Mouse (Mus musculus) spleen, embryonic (tissue): Measurements from ENCODE around the gene Ighmbp2.
"Not testable (repeated sequence)": the region's sequence is repeated elsewhere in the genome, so short reads cannot be mapped to it uniquely, and the experiment has no call there.

ENCODE experiments used
- CTCF ChIA-PET: fragments of 350-600 bp; sonication (Branson Sonifier 250); formaldehyde crosslinking; loops from one replicate; lab custom pipeline; 2022; lab: Charles Lee

The Ighmbp2 gene

DNA sequence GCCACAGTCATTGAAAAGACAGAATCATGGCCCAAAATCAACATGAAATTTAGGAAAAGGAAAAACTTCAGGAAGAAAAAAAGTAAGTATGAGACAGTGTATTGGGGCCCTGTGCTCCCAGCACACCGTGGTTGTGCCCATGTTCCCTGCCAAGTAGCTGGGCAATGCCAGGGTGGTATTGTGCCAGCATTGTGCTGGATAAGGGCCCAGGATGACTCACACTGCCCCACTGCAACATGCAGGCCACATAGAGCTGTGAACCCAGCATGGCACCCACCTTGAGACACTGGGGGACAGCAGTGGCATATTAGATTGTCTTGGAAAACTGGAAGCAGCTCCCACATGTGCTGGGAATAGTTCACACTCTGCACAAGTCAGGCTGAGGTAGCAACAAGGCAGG is 6.2 kb upstream of the Ighmbp2 start:
- CTCF ChIA-PET = no interaction called here

DNA sequence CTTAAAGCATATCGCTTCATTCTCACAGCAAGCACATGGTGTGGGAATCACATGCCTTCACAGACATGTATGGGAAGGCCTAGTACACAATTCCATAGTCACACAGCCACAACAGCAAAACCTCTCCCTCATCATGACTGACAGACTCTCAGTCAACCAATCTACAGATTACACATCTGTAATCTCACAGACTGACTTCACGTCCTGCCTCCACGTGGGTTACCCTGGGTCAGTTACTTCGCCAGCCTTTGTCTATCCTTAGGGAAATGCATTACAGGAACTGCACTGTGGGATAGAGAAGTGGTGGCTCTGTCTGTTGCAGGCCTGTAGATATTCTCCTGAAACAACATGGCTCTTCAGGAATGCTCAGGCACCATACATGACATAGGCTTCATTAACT is 931 bp downstream of the Ighmbp2 start:
- CTCF ChIA-PET = no interaction called here

DNA sequence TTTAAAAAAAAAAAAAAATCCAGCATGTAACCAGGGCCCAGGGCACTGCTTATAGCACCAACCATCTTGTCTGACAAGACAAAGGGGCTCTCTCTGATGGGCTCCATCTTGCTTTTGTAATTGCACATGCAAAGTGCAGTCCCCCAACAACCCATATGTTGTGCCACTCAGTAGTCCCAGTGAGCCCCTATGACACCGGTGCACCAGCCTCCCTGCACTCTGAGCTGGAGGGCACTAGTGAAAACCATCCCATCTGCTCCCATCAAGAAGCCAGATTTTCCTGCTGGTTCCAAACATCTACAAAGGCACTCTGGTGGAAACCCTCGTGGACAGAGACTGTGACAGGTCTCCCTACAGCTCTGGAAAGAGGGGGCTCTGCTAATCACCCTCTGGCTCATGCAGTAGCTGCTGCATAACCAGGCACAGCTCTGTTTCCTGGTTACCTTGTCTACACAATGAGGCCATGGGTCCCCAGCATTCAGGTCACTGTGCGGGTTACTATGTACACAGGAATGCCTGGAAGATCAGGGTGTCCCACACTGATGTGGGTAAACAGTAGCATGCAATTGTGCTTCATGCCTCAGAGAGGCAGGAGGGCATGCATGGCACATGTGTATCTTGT is 7.0 kb downstream of the Ighmbp2 start:
- CTCF ChIA-PET = no interaction called here

DNA sequence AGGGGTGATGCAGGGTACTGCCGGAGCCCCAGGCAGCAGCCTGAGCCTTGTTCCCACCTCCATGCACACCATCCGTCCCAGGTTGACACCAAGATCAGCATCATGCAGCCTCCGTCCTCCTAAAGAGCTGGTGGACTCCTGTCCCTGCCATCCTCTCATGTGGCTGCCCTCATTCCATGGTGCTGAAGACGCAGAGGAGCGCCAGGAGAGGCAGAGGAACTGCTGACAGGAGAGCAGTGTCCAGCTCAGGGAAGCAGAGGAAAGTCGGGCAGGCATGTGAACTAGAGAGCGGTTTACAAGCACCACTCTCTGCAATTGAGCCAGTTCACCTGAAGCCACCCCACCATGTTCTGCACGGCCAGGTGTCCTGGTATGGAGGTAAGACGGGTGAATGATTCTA is 9.5 kb downstream of the Ighmbp2 start:
- CTCF ChIA-PET = no interaction called here

DNA sequence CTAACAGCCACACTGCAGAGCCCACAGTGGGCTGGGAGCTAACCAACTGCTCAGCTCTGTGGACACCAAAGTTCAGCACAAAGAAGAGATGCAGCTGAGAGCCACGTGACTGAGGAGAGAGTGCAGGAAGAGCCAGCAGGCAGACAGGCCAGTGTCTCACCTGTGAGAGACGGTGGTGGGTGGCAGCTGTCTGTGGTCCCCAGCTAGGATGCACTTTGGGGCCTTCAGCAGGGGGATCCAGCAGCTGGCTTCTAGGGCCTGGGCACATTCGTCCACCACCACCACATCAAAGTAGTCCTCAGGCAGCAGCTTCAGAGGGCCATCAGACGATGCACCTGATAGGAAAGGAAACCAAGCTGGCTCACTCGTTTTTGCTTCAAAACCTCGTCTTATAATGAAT is 11.5 kb downstream of the Ighmbp2 start:
- CTCF ChIA-PET = no interaction called here

DNA sequence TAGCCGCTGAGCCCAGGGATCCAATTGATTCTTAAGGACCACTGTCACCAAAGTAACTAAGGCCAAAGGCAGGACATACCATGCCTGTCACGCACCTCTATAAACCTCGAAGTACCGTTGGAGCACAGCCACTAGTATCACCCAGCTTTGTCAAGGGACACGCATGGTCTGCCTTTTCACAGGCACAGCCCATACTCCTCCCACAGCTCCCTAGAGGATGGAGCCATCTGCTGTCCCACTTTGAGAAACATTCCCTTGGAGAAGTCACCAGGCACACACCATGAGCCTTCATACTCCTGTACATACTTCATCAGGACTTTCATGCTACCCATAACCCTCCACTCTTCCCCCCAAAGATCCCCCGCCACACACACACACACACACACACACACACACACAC is 13.0 kb downstream of the Ighmbp2 start:
- CTCF ChIA-PET = no interaction called here

DNA sequence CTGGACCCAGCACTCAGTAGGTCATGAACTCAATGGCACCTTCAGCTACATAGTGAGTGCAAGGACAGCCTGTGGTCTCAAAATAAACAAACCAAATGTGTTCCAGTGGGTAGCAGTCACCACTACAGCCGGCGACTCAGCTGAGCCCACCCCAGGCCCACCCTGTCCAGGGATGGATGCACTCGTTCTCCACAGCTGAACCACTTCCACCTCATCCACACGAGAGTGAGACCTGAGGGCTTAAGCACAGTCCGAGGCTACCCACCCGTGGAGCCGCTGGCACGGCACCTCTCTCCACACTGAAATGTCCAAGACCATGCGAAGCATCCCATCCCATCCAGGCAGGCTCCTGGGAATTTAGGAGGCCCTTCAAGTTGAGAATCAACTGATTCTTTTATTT is 13.5 kb downstream of the Ighmbp2 start:
- CTCF ChIA-PET = no interaction called here

DNA sequence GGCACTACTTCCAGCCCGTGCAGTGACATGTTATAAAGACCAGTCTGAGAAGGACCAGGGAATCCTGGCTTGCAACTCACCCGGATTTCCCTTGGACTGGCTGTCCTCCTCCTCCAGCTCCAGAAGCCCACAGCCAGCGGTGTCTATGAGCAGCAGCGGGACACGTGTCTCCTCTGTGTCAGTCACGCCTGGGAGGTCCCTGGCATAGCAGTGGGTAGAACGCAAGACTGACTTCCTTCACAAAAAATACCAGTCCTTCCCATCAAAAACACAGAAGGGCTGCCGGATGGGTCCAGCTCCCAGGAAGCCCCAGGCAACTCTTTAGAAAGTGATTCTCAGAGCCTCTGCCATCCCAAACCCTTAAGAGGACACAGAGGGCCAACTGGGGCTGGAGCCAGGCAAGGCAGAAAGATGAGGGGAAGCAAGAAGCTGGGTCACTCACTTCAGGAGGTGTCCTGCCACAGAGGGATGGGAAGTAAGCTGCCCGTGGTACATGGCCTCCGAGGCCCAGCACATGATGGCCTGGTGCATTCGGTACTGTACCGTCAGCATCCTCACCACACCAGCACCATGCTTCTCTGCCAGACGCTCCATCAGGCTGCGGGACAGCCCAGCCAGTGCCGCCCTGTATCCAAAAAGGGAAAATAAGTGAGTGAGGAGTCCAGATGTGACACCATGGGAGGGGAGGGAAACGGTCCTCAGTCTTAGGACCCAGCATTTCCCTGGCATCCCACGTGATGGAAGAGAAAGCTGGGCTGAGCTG is 14.4 kb downstream of the Ighmbp2 start:
- CTCF ChIA-PET = no interaction called here

DNA sequence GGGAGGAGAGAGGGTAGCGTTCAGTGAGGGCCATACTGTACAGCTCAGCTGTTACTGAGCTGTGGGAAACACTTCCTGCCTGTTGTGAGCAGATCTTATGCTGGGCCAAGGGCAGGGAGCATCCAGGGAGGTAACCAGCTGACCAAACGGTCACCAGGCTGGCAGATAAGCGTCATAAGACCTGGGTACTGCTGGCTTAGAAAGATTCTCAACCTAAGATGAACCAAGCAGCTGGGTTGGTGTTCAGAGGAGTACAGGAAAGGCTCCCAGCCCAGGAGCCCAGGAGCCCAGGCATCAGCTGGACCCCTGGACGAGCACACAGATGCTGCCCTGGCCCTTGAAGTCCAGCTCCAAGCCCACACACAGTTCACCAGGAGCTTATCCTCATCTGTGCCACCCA is 15.5 kb downstream of the Ighmbp2 start:
- CTCF ChIA-PET = no interaction called here

DNA sequence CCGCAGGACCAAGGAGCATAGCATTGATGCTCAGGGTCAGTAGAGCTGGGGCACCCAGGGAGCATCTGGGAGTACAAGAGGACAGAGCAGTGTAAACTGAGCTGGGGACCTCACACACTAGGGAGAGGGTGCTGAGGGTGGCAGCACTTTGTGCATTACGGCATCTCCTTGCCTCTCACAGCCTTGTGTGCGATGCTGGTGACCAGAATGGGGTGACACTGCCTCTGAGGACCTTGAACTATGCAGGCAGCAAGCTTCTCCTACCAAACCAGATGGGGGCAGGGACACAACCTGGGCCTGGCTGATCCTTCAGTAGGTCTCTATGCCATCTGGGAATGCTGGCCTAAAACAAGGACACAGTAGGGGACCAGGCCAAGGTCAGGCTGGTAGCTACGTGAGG is 16.1 kb downstream of the Ighmbp2 start:
- CTCF ChIA-PET = no interaction called here

DNA sequence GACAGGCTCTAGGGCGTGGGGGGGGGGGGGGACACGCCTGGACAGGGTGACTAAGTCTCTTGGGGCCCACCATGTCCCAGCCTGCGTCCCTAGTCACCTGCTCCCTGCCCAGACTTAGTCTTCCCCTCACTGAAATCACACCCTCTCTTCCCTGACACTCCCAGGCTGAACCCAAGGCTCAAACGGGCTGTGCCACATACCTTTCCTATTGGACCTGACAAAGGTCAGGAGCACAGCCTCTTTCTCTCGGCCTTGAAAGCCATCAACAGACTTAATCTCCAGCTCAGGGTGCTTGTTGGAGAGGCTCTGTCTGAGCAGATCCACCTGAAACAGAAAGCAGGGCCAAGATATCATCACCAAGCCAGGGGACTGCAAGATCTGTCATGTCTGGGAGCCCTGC is 16.7 kb downstream of the Ighmbp2 start:
- CTCF ChIA-PET = no interaction called here

DNA sequence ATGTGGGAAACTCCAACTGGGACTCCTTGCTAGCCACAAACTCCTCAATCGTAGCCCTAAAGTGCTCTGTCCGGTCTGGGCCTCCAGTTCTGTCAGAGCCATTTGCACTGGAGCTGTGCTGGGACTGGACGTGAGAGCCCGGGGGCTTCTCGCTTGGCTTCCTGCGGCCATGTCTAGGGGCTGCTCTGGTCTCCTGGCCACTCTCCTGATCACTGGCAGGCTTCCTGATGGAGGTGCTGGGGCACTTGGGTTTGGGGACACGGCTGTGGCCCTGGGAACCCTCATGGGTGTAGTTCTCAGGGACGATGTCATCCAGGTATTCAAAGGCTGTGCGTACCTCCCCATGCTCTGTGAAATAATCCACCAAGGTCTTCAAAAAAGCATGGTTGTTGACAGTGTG is 17.6 kb downstream of the Ighmbp2 start:
- CTCF ChIA-PET = no interaction called here

DNA sequence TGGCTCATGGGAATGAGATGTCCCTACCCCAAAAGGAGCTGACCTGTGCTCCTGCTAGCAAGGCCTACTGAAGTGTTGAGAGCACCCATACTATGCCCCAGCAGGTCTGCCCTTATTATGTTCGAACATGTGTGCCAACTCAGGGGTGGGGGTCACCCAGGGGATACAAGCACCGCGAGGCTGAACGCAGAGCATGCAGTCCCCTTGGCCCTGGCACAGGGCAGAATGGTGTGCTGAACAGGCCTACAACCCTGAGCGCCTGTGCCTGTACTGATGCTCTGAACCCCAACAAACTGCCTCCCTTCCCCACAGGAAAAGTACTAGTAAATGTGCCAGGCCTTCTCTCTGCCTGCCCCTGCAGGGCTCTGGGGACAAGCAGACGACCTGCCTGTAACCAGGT is 18.5 kb downstream of the Ighmbp2 start:
- CTCF ChIA-PET = no interaction called here

DNA sequence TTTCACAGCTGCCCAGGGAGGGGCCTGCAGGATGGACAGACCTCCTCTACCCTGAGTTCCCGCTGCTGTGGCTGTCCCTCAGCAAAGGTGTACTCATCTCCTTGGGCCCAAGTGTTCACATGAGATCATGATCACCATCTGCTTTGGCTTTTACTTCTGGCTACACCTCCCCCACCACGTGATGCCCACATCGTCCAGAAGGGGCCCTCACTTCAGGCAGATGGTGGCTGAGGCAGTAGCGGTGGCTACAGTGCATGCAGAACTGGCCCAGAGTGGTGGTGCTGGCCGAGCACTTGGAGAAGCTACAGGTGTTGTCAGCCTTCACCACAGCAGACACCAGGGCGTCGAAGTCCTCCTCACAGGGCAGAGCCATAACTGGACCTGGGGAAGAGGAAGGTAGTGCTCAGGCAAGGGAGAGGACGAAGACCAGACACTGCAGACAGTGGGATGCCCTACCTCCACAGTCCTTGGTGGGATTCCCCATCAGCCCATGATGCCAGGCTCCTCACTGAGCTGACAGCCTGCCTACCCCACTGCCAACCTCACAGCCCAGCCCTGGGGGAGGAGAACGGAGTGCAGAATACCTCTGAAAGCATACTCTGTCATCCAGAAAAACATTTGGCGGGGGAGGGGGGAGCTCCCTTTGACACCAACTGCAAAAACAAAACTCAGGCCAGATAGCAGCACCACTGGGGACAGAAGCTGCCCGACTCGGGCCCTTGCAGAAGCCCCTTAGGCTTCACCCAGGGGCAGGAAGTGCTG is 20.9 kb downstream of the Ighmbp2 start:
- CTCF ChIA-PET = no interaction called here

DNA sequence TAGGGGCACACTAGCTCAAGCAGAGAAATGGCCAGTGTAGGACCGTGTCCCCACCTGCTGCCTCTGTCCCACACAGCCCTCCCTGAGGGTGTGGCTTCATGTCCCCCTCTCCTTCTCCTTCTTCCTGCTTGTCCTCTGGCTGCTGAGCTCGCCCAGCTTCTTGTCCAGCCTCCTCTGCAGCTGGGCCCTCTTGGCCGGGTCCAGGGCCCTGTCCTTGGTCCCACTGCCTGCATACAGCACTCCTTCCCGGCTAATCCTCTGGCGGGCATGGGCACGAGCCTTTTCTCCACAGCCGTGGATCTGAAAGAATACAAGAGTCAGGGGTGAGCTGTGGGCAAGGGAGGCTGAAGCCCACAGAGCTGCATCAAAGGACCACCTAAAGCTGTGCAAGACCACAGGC is 21.5 kb downstream of the Ighmbp2 start:
- CTCF ChIA-PET = no interaction called here

DNA sequence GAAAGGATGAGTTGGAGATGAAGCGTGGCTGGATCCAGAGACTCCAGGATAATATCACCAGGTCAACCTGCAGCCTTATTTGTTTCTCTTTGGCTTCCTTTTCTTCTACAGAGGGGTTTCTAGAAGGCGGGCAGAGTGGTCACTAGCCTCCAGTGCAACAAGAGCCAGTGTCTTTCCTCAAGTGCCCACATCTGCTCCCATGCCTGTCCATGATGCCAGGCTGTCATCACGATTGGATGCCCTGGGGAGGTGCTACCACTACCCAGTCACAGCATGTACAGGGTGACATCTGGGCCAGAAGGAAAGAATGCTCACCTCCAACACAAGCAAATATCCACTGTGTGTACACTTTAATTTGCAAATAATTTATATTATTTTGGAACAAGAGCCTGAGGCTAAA is 22.2 kb downstream of the Ighmbp2 start:
- CTCF ChIA-PET = no interaction called here

DNA sequence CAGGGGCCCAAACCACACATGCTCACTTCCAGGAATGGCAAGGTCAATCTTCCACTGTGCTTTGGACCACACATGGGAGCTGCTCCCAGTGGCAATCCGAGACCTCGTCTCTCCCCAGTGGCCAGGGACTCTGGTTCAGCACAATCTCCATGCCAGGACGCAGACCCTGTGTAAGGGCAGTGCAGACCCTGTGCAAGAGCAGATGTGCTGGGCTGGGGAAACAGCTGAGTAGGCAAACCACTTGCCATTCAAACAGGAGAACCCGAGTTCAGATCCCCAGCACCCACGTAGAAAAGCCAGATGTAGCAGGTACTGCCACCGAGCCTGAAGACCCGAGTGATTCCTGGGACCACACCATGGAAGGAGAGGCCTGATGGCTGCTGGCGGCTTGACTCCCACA is 22.8 kb downstream of the Ighmbp2 start:
- CTCF ChIA-PET = no interaction called here

DNA sequence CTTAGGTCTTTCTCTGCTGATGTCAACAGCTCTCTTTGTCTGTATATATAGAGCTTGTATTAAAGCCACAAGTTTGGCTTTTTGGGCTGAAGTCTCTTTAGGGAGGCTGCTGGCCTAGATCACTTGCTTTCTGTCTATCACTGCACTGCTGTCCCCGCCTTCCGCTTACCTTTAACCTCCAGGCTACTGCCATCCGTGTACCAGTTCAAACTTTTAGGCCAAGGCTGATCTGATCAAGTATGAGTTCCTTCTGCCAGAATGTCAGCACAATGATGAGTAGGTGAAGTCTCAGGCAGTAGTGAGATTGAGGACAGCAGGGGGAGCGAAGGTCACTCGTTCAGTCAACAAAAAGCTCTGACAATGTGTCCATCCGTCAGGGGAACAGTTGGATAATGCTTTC is 57.6 kb downstream of the Ighmbp2 start:
- CTCF ChIA-PET = not testable (repeated sequence)

DNA sequence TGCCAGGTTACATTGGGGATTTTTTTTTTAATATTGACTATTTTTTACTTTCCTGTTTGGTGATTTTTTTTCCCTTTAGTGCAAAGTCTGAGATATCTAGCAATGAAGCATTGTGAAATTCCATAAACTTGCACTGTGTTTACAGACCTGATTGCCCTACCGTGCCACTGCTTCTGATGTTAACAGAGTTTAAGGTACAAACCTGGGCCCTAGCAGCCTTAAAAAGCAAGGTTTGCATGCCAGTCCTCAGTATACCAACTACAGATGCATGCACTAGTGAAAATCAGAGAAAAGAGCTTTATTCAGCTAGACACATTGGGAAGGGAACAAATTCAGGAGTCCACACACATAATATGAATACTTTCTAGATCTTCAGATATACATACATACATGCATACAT is 67.9 kb downstream of the Ighmbp2 start:
- CTCF ChIA-PET = not testable (repeated sequence)
